Mouse (Mus musculus) gastrocnemius, postnatal 4 days (tissue): ENCODE measurements around the gene 0610010F05Rik. TPM values are rescaled to one million over a fixed set of nuclear protein-coding genes. Genes with fewer than 3 reads are reported as not detected.

ENCODE experiments used
- DNase-seq, 2 experiments: peaks; one replicate each; pipeline ENCODE4 v3.0.0; 2021 to 2022; ENCODE audit warnings: low spot score in 2 of 2, mixed read lengths in 2 of 2
- long read RNA-seq, 2 experiments: library from polyadenylated mRNA; stranded (forward); transcript quantifications; one replicate each; pipeline ENCODE4 v2.0.0; 2021
- total RNA-seq, 2 experiments: library from RNA; stranded (reverse); gene quantifications; 2 replicates each; pipeline ENCODE4 v1.2.3; 2021

0610010F05Rik gene
- total RNA-seq = 10 to 100 TPM; 11.4 to 14.9 TPM
- long read RNA-seq, experiment 1, full-length matches to known transcripts = 11 of 22 reads
- long read RNA-seq, experiment 1, partial matches to known transcripts = 1 of 22 reads
- long read RNA-seq, experiment 1, other reads (novel, unspliced or antisense) = 10 of 22 reads
- long read RNA-seq, experiment 2, full-length matches to known transcripts = 18 of 33 reads
- long read RNA-seq, experiment 2, partial matches to known transcripts = 2 of 33 reads
- long read RNA-seq, experiment 2, other reads (novel, unspliced or antisense) = 13 of 33 reads

- peak; percentile 73 to 86 for DNase-seq
Observed at GRCm38 (mm10) chr11:23632945-23633878, at the start of gene 0610010F05Rik. Gene 0610010F05Rik, minus strand, starts transcription at chr11:23633639.

- DNase-seq = no peak
Observed at GRCm38 (mm10) chr11:23682561-23682960, 49.1 kb upstream of the 0610010F05Rik start.

GRCm38 (mm10) chr11:23680435-23680950 is 47.1 kb upstream of the 0610010F05Rik start:
- no peak for DNase-seq

- peak in 1 of 2 experiments; percentile 55 for DNase-seq
Observed at GRCm38 (mm10) chr11:23679044-23679642, 45.7 kb upstream of the 0610010F05Rik start.

- no peak for DNase-seq
Observed at GRCm38 (mm10) chr11:23676100-23676499, 42.7 kb upstream of the 0610010F05Rik start.

GRCm38 (mm10) chr11:23672256-23672749 is 38.9 kb upstream of the 0610010F05Rik start:
- DNase-seq = no peak

DNA sequence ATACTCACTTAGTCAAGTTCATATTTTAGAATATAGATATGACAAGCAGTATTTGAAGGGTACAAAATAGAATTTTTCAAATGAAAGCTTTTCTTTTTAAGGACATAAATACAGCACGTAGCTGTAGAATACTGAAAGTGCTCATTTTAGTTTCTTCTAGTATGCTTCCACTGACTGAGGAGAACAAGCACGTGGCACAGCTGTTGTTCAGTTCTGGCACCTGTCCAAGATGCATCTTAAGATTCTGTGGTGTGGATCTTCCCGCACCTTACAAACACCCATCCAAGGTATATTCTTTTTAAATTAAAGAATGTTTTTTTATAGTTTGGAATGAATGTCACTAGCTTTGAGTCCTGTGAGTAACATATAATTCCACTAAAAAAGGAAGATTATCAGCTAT is 33.7 kb upstream of the 0610010F05Rik start:
- DNase-seq = no peak

- DNase-seq = no peak
Observed at GRCm38 (mm10) chr11:23666526-23666925, 33.1 kb upstream of the 0610010F05Rik start.

DNA sequence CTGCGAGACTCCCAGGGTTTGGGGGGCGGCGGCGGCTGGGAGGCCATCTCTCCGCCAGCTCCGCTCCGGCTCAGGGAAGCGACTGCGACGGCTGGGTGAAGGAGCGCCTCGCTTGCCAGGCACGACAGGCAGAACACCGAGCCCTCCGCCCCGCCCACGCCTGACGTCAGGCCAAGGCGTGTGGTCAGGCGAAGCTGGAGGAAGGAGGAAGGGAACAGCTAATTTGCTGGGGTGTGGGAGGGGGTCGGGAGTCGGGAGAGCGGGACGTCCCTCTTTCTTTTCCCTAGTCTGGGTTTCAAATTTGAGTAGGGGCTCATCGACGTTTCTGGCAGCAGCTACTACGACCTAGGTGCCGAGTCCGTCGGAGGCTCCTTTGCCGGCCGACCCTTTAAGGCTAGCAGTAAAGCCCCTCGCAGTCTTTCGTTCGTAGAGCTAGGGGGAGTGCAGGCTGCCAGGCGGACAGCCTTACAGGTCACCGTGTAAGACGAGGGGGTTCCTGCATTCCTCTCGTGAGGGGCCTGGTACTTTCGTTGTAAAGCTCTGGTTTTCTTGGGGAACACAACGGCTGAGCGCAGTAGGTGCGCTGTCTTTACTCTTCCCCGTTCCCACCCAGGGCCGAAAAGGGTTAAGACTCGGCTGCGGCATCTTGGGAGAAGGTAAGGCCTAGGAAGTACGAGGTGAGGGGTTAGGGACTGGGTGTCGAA is 32.5 kb upstream of the 0610010F05Rik start, which contains the start of gene Pex13:
Pex13 (minus strand) TSS at position 162 of the 704 bp plus-strand sequence.
- peak; percentile 82 to 93 for DNase-seq

- DNase-seq = no peak
Observed at GRCm38 (mm10) chr11:23665311-23665786, 31.9 kb upstream of the 0610010F05Rik start, which contains the start of gene Pus10. Gene Pus10, plus strand, starts transcription at chr11:23665674.

- DNase-seq = no peak
Observed at GRCm38 (mm10) chr11:23664232-23664631, 30.8 kb upstream of the 0610010F05Rik start.

DNA sequence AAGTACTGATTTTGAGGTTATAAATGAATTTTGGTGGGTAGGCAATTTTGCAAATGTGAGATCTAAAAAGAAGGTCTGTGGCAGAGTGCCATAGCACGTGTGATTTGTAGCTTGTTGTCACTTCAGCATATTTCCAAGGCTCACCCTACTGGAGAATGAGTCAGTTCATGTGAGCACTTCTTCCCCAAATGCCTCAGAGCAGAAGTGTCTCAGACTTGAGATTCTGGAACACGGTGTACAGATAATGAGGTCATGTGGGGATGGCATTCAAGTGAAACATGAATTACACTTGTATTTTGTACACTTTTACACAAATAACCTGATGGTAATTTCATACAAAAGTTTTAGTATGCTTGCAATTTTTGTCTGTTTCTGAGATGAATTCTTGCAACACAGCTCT is 24.4 kb upstream of the 0610010F05Rik start:
- DNase-seq = no peak

DNA sequence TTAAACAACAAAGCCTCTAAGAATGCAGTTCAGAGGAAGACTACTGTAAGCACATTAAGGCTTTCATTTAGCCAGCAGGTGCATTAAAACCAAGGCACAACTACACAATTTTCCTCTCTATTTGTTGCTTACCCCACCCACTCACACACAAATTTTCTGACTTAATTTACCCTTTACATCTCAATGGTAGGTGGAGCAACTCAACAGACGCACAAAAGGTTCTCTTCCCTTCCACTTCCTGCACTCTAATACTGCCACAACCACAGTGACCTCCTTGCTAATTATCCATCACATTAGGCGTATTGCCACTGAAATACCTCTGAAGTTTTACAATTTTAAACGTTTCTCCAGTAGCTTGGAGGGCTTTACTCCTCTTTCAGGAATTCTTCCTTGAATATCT is 20.2 kb upstream of the 0610010F05Rik start:
- DNase-seq = no peak

DNA sequence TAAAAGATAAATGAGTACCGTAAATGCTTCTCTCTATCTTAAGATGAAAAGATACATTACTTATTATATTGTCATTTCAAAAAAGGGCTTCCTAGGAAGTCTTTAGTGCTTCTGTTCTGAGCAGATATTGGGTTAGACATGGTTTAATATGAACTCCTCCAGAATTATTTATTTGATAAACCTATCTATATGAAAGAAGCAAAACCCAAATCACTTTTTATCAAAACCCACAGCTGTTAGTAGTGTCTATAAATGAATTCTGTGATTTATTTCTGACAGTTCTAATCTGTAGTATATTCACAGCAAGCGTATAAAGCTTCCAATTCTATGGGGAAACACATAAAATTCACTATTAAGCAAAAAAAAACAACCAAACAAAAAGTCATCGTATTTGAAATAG is 14.4 kb upstream of the 0610010F05Rik start:
- DNase-seq = no peak

DNA sequence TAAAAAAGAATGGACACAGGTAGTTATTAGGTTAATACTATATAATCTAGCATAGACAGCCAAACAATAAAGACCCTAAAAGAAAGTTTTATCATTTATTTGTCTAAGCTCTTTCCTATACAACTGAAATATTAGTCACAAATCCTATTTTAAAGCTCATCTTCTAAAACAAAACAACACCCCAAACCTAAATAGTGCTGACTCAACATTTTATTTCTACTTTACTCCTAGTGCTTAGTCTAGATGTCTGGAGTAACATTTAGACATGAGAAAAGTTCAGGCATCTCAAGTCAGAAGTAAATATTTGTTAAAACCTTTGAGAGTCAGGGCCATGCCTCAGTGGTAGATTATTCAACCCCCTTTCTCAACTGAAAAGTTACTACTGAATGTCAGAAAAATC is 14.0 kb upstream of the 0610010F05Rik start:
- DNase-seq = no peak

- DNase-seq = no peak
Observed at GRCm38 (mm10) chr11:23634573-23634972, 1.1 kb upstream of the 0610010F05Rik start.

- DNase-seq = no peak
Observed at GRCm38 (mm10) chr11:23633879-23634215, 408 bp upstream of the 0610010F05Rik start.

GRCm38 (mm10) chr11:23630664-23631063 is 2.8 kb downstream of the 0610010F05Rik start:
- DNase-seq = no peak

GRCm38 (mm10) chr11:23618995-23619394 is 14.4 kb downstream of the 0610010F05Rik start:
- no peak for DNase-seq

- no peak for DNase-seq
Observed at GRCm38 (mm10) chr11:23614546-23614945, 18.9 kb downstream of the 0610010F05Rik start.
